Mouse (Mus musculus) heart, adult 18-20 months (tissue): ENCODE data around the gene Selplg. TPM values are rescaled to one million over a fixed set of nuclear protein-coding genes. Genes with fewer than 3 reads are reported as not detected.

ENCODE experiments used
- DNase-seq, 2 experiments: peaks; one replicate each; pipeline ENCODE4 v3.0.0; 2021 to 2022; ENCODE audit warnings: mixed read lengths in 1 of 2
- long read RNA-seq, 2 experiments: library from polyadenylated mRNA; stranded (forward); transcript quantifications; one replicate each; pipeline ENCODE4 v2.0.0; 2021
- total RNA-seq, 2 experiments: library from RNA; stranded (reverse); gene quantifications; 2 replicates each; pipeline ENCODE4 v1.2.3; 2021

Selplg gene
- total RNA-seq, result 1 to 10 TPM; 4.4 to 7.3 TPM
- long read RNA-seq, experiment 1, partial matches to known transcripts, result 0 of 4 reads
- long read RNA-seq, experiment 1, other reads (novel, unspliced or antisense), result 1 of 4 reads
- long read RNA-seq, experiment 2, result 0 reads

- no peak for DNase-seq
Measured at GRCm38 (mm10) chr5:113832490-113832901, at the start of gene Selplg. Selplg (minus strand) TSS chr5:113832644.

- no peak for DNase-seq
Measured at GRCm38 (mm10) chr5:113881136-113881535, 48.7 kb upstream of the Selplg start.

GRCm38 (mm10) chr5:113878943-113879617, 46.6 kb upstream of the Selplg start:
- no peak for DNase-seq

- DNase-seq, result no peak
Measured at GRCm38 (mm10) chr5:113877565-113877964, 45.1 kb upstream of the Selplg start.

- no peak for DNase-seq
Measured at GRCm38 (mm10) chr5:113876176-113876575, 43.7 kb upstream of the Selplg start.

- no peak for DNase-seq
Measured at GRCm38 (mm10) chr5:113875625-113876024, 43.2 kb upstream of the Selplg start.

GRCm38 (mm10) chr5:113874063-113875024, 41.9 kb upstream of the Selplg start:
- DNase-seq, result no peak

- DNase-seq, result peak; percentile 77 to 88
Measured at GRCm38 (mm10) chr5:113872936-113873912, 40.8 kb upstream of the Selplg start.

- no peak for DNase-seq
Measured at GRCm38 (mm10) chr5:113871903-113872548, 39.6 kb upstream of the Selplg start.

- DNase-seq, result peak in 1 of 2 experiments; percentile 40
Measured at GRCm38 (mm10) chr5:113870393-113871040, 38.1 kb upstream of the Selplg start.

- DNase-seq, result peak; percentile 84 to 88
Measured at GRCm38 (mm10) chr5:113869132-113869531, 36.7 kb upstream of the Selplg start.

- DNase-seq, result no peak
Measured at GRCm38 (mm10) chr5:113864992-113865391, 32.5 kb upstream of the Selplg start.

GRCm38 (mm10) chr5:113863994-113864393, 31.6 kb upstream of the Selplg start:
- no peak for DNase-seq

GRCm38 (mm10) chr5:113862418-113862817, 30.0 kb upstream of the Selplg start:
- DNase-seq, result no peak

GRCm38 (mm10) chr5:113861294-113861693, 28.9 kb upstream of the Selplg start:
- peak in 1 of 2 experiments; percentile 46 for DNase-seq

- DNase-seq, result peak; percentile 79 to 82
Measured at GRCm38 (mm10) chr5:113858971-113859370, 26.5 kb upstream of the Selplg start.

GRCm38 (mm10) chr5:113858550-113858949, 26.1 kb upstream of the Selplg start:
- DNase-seq, result peak in 1 of 2 experiments; percentile 48

GRCm38 (mm10) chr5:113857631-113858030, 25.2 kb upstream of the Selplg start:
- DNase-seq, result peak in 1 of 2 experiments; percentile 48

GRCm38 (mm10) chr5:113856631-113857030, 24.2 kb upstream of the Selplg start:
- DNase-seq, result no peak

- peak in 1 of 2 experiments; percentile 66 for DNase-seq
Measured at GRCm38 (mm10) chr5:113855696-113856095, 23.3 kb upstream of the Selplg start.
